Mouse (Mus musculus): ENCODE results near the gene Alad. TPM values are rescaled to one million over a fixed set of nuclear protein-coding genes. Genes with fewer than 3 reads are reported as not detected.

Gene Alad
- 67.5 and 69.8 TPM in 2 replicates for polyA plus RNA-seq (2015; fragmentation: Nextera tagmentation; extraction: Ambion mirVana)

GRCm38 (mm10) chr4:62519849-62520233 is at the start of gene Alad:
TSS of gene Alad (minus strand) at chr4:62519918.
- H3K4me2 ChIP-seq = peak within 1 kb of the TSS; percentile 82
- peak within 1 kb of the TSS; percentile 80 for H3K4me3 ChIP-seq
- peak within 1 kb of the TSS; percentile 85 for H3K9ac ChIP-seq
- under 1% methylated on average over 37 of the region's 37 CpGs for WGBS
- peak; percentile 73 for ATAC-seq (ENCODE audit: insufficient number of reproducible peaks, insufficient read depth, low FRiP score, low TSS enrichment, low read depth)
- peaks cover 10% of the 10 kb centered on the region for H3K36me3 ChIP-seq
- H3K9me3 ChIP-seq = no peaks in the 10 kb centered on the region
- no peaks in the 10 kb centered on the region for H3K27me3 ChIP-seq
- peaks cover 53% of the 10 kb centered on the region for H3K4me1 ChIP-seq
- H3K27ac ChIP-seq = peak within 1 kb of the TSS; percentile 83

- Histone ChIP-seq H3K4me1 (no peaks in the 10 kb centered on the region), H3K4me2 (no peak overlapping the region), H3K27ac (no peak overlapping the region), H3K4me3 (no peak overlapping the region), H3K9me3 (no peaks in the 10 kb centered on the region), H3K36me3 (no peaks in the 10 kb centered on the region), H3K27me3 (no peaks in the 10 kb centered on the region), H3K9ac (no peak overlapping the region)
- 89% methylated on average over 1 of the region's 1 CpGs for WGBS
- no peak for ATAC-seq (ENCODE audit: insufficient number of reproducible peaks, insufficient read depth, low FRiP score, low TSS enrichment, low read depth)
These were observed 48.6 kb upstream of the Alad start for GRCm38 (mm10) chr4:62568359-62568758.

GRCm38 (mm10) chr4:62567696-62568095 is 48.0 kb upstream of the Alad start:
- Histone ChIP-seq H3K9ac (no peak overlapping the region), H3K4me3 (no peak overlapping the region), H3K4me2 (no peak overlapping the region), H3K27me3 (no peaks in the 10 kb centered on the region), H3K9me3 (no peaks in the 10 kb centered on the region), H3K4me1 (0 out of 2 replicates have a peak, but pooled peaks cover 3% of the 10 kb centered on the region), H3K27ac (no peak overlapping the region), H3K36me3 (no peaks in the 10 kb centered on the region)
- no peak for ATAC-seq (ENCODE audit: insufficient number of reproducible peaks, insufficient read depth, low FRiP score, low TSS enrichment, low read depth)
- WGBS = 85% methylated on average over 6 of the region's 6 CpGs

- WGBS = 82% methylated on average over 4 of the region's 4 CpGs
- Histone ChIP-seq H3K36me3 (no peaks in the 10 kb centered on the region), H3K4me3 (no peak overlapping the region), H3K9me3 (no peaks in the 10 kb centered on the region), H3K27me3 (no peaks in the 10 kb centered on the region), H3K4me1 (0 out of 2 replicates have a peak, but pooled peaks cover 3% of the 10 kb centered on the region), H3K27ac (no peak overlapping the region), H3K4me2 (no peak overlapping the region), H3K9ac (no peak overlapping the region)
- no peak for ATAC-seq (ENCODE audit: insufficient number of reproducible peaks, insufficient read depth, low FRiP score, low TSS enrichment, low read depth)
These were observed 46.8 kb upstream of the Alad start for GRCm38 (mm10) chr4:62566530-62566929.

- Histone ChIP-seq H3K4me1 (0 out of 2 replicates have a peak, but pooled peaks cover 3% of the 10 kb centered on the region), H3K27me3 (peaks cover 3% of the 10 kb centered on the region; the same call in 1 of the 2 replicates), H3K27ac (no peak overlapping the region), H3K4me2 (no peak overlapping the region), H3K9me3 (no peaks in the 10 kb centered on the region), H3K4me3 (no peak overlapping the region), H3K9ac (no peak overlapping the region), H3K36me3 (no peaks in the 10 kb centered on the region)
- WGBS = 70% methylated on average over 4 of the region's 4 CpGs
- no peak for ATAC-seq (ENCODE audit: insufficient number of reproducible peaks, insufficient read depth, low FRiP score, low TSS enrichment, low read depth)
These were observed 42.3 kb upstream of the Alad start for GRCm38 (mm10) chr4:62562006-62562405.

- Histone ChIP-seq H3K9ac (no peak overlapping the region), H3K27me3 (peaks cover 3% of the 10 kb centered on the region; the same call in 1 of the 2 replicates), H3K9me3 (no peaks in the 10 kb centered on the region), H3K4me3 (no peak overlapping the region), H3K4me2 (no peak overlapping the region), H3K36me3 (no peaks in the 10 kb centered on the region), H3K27ac (no peak overlapping the region), H3K4me1 (0 out of 2 replicates have a peak, but pooled peaks cover 3% of the 10 kb centered on the region)
- ATAC-seq (ENCODE audit: insufficient number of reproducible peaks, insufficient read depth, low FRiP score, low TSS enrichment, low read depth) = no peak
- WGBS = 51% methylated on average over 3 of the region's 3 CpGs
These were observed 41.9 kb upstream of the Alad start for GRCm38 (mm10) chr4:62561630-62562001.

GRCm38 (mm10) chr4:62560963-62561629 is 41.4 kb upstream of the Alad start:
- H3K4me1 ChIP-seq = 0 out of 2 replicates have a peak, but pooled peaks cover 3% of the 10 kb centered on the region
- WGBS = 23% methylated on average over 4 of the region's 4 CpGs
- H3K27ac ChIP-seq = no peak overlapping the region
- no peak overlapping the region for H3K4me3 ChIP-seq
- H3K4me2 ChIP-seq = no peak overlapping the region
- H3K9ac ChIP-seq = no peak overlapping the region
- peaks cover 3% of the 10 kb centered on the region; the same call in 1 of the 2 replicates for H3K27me3 ChIP-seq
- H3K36me3 ChIP-seq = no peaks in the 10 kb centered on the region
- no peak for ATAC-seq (ENCODE audit: insufficient number of reproducible peaks, insufficient read depth, low FRiP score, low TSS enrichment, low read depth)
- H3K9me3 ChIP-seq = no peaks in the 10 kb centered on the region

GRCm38 (mm10) chr4:62559797-62560329 is 40.1 kb upstream of the Alad start, which contains the start of gene Rgs3:
TSS of gene Rgs3 (plus strand) at chr4:62559847.
- H3K36me3 ChIP-seq = no peaks in the 10 kb centered on the region
- 0 out of 2 replicates have a peak, but pooled peaks cover 3% of the 10 kb centered on the region for H3K4me1 ChIP-seq
- H3K27ac ChIP-seq = no peak within 1 kb of the TSS
- ATAC-seq (ENCODE audit: insufficient number of reproducible peaks, insufficient read depth, low FRiP score, low TSS enrichment, low read depth) = no peak
- no peak within 1 kb of the TSS for H3K4me2 ChIP-seq
- WGBS = 51% methylated on average over 6 of the region's 6 CpGs
- H3K9me3 ChIP-seq = no peaks in the 10 kb centered on the region
- H3K9ac ChIP-seq = no peak within 1 kb of the TSS
- no peak within 1 kb of the TSS for H3K4me3 ChIP-seq
- peaks cover 3% of the 10 kb centered on the region; the same call in 1 of the 2 replicates for H3K27me3 ChIP-seq

GRCm38 (mm10) chr4:62557436-62557835 is 37.7 kb upstream of the Alad start:
- no peak overlapping the region for H3K9ac ChIP-seq
- peaks cover 3% of the 10 kb centered on the region; the same call in 1 of the 2 replicates for H3K27me3 ChIP-seq
- H3K36me3 ChIP-seq = no peaks in the 10 kb centered on the region
- H3K4me3 ChIP-seq = no peak overlapping the region
- H3K27ac ChIP-seq = no peak overlapping the region
- WGBS = 56% methylated on average over 3 of the region's 3 CpGs
- H3K4me1 ChIP-seq = no peaks in the 10 kb centered on the region
- H3K4me2 ChIP-seq = no peak overlapping the region
- no peak for ATAC-seq (ENCODE audit: insufficient number of reproducible peaks, insufficient read depth, low FRiP score, low TSS enrichment, low read depth)
- H3K9me3 ChIP-seq = no peaks in the 10 kb centered on the region

- H3K27me3 ChIP-seq = no peaks in the 10 kb centered on the region
- no peak overlapping the region for H3K9ac ChIP-seq
- no peak overlapping the region for H3K27ac ChIP-seq
- ATAC-seq (ENCODE audit: insufficient number of reproducible peaks, insufficient read depth, low FRiP score, low TSS enrichment, low read depth) = no peak
- H3K4me3 ChIP-seq = no peak overlapping the region
- no peaks in the 10 kb centered on the region for H3K4me1 ChIP-seq
- no peak overlapping the region for H3K4me2 ChIP-seq
- no peaks in the 10 kb centered on the region for H3K9me3 ChIP-seq
- WGBS = 82% methylated on average over 7 of the region's 7 CpGs
- no peaks in the 10 kb centered on the region for H3K36me3 ChIP-seq
These were observed 32.2 kb upstream of the Alad start for GRCm38 (mm10) chr4:62551966-62552365.

GRCm38 (mm10) chr4:62544801-62545200 is 25.1 kb upstream of the Alad start:
- no peak overlapping the region for H3K4me3 ChIP-seq
- H3K4me2 ChIP-seq = no peak overlapping the region
- no peak for ATAC-seq (ENCODE audit: insufficient number of reproducible peaks, insufficient read depth, low FRiP score, low TSS enrichment, low read depth)
- H3K27ac ChIP-seq = no peak overlapping the region
- no peaks in the 10 kb centered on the region for H3K27me3 ChIP-seq
- no peaks in the 10 kb centered on the region for H3K36me3 ChIP-seq
- no peaks in the 10 kb centered on the region for H3K9me3 ChIP-seq
- no peaks in the 10 kb centered on the region for H3K4me1 ChIP-seq
- no peak overlapping the region for H3K9ac ChIP-seq

GRCm38 (mm10) chr4:62543782-62544181 is 24.1 kb upstream of the Alad start:
- no peaks in the 10 kb centered on the region for H3K9me3 ChIP-seq
- no peak for ATAC-seq (ENCODE audit: insufficient number of reproducible peaks, insufficient read depth, low FRiP score, low TSS enrichment, low read depth)
- H3K4me1 ChIP-seq = no peaks in the 10 kb centered on the region
- 89% methylated on average over 6 of the region's 6 CpGs for WGBS
- H3K4me2 ChIP-seq = no peak overlapping the region
- no peak overlapping the region for H3K27ac ChIP-seq
- H3K36me3 ChIP-seq = no peaks in the 10 kb centered on the region
- no peaks in the 10 kb centered on the region for H3K27me3 ChIP-seq
- no peak overlapping the region for H3K9ac ChIP-seq
- H3K4me3 ChIP-seq = no peak overlapping the region

Data from embryonic facial prominence, embryonic 13.5 days (tissue).